Mouse (Mus musculus) heart, adult 9 months (tissue): ENCODE results near the gene Plxnd1.

Experiments used
- DNase-seq, 2 experiments: peaks; one replicate each; pipeline ENCODE4 v3.0.0; 2022; ENCODE audit warnings: low spot score in 2 of 2

The Plxnd1 gene

GRCm38 (mm10) chr6:115999227-115999626 is 4.4 kb upstream of the Plxnd1 start:
- no peak for DNase-seq

GRCm38 (mm10) chr6:115998758-115999157 is 4.0 kb upstream of the Plxnd1 start:
- no peak for DNase-seq

GRCm38 (mm10) chr6:115997726-115998311 is 3.0 kb upstream of the Plxnd1 start:
- no peak for DNase-seq

- DNase-seq, result peak; percentile 82 to 90
Measured at GRCm38 (mm10) chr6:115996171-115996851, 1.5 kb upstream of the Plxnd1 start.

GRCm38 (mm10) chr6:115995531-115995941 is 731 bp upstream of the Plxnd1 start:
- no peak for DNase-seq

- no peak for DNase-seq
Measured at GRCm38 (mm10) chr6:115994146-115994876, 494 bp downstream of the Plxnd1 start.

- no peak for DNase-seq
Measured at GRCm38 (mm10) chr6:115993463-115994145, 1.2 kb downstream of the Plxnd1 start.

- DNase-seq, result no peak
Measured at GRCm38 (mm10) chr6:115992981-115993380, 1.8 kb downstream of the Plxnd1 start.

- no peak for DNase-seq
Measured at GRCm38 (mm10) chr6:115991881-115992620, 2.8 kb downstream of the Plxnd1 start.

GRCm38 (mm10) chr6:115991108-115991880 is 3.5 kb downstream of the Plxnd1 start:
- no peak for DNase-seq

- DNase-seq, result no peak
Measured at GRCm38 (mm10) chr6:115990479-115990878, 4.3 kb downstream of the Plxnd1 start.

GRCm38 (mm10) chr6:115990056-115990455 is 4.7 kb downstream of the Plxnd1 start:
- DNase-seq, result no peak

GRCm38 (mm10) chr6:115989607-115990006 is 5.2 kb downstream of the Plxnd1 start:
- DNase-seq, result no peak

- DNase-seq, result no peak
Measured at GRCm38 (mm10) chr6:115989032-115989431, 5.8 kb downstream of the Plxnd1 start.

GRCm38 (mm10) chr6:115987096-115987747 is 7.6 kb downstream of the Plxnd1 start:
- DNase-seq, result no peak

GRCm38 (mm10) chr6:115986472-115987095 is 8.2 kb downstream of the Plxnd1 start:
- peak; percentile 55 to 69 for DNase-seq

GRCm38 (mm10) chr6:115985622-115986021 is 9.2 kb downstream of the Plxnd1 start:
- no peak for DNase-seq

- no peak for DNase-seq
Measured at GRCm38 (mm10) chr6:115984580-115984979, 10.2 kb downstream of the Plxnd1 start.

GRCm38 (mm10) chr6:115983306-115984038 is 11.3 kb downstream of the Plxnd1 start:
- DNase-seq, result no peak
